Mouse (Mus musculus) inflammation-experienced regulatory T-cells, adult 6 months (primary cell): ENCODE measurements around the gene Nav3. TPM values are rescaled to one million over a fixed set of nuclear protein-coding genes. Genes with fewer than 3 reads are reported as not detected.

Source experiments
- ATAC-seq: one replicate; pipeline ENCODE4 v1.8.0; 2017
- polyA plus RNA-seq, 3 experiments: library from polyadenylated mRNA; unstranded; fragments of 100-300 nt; shearing (Covaris generic); gene quantifications; one replicate each; pipeline ENCODE4 v1.2.1; 2017

Nav3 gene
- polyA plus RNA-seq, 3 experiments from 2014 or later, result 0.05 to 0.07 TPM; not detected in 1

DNA sequence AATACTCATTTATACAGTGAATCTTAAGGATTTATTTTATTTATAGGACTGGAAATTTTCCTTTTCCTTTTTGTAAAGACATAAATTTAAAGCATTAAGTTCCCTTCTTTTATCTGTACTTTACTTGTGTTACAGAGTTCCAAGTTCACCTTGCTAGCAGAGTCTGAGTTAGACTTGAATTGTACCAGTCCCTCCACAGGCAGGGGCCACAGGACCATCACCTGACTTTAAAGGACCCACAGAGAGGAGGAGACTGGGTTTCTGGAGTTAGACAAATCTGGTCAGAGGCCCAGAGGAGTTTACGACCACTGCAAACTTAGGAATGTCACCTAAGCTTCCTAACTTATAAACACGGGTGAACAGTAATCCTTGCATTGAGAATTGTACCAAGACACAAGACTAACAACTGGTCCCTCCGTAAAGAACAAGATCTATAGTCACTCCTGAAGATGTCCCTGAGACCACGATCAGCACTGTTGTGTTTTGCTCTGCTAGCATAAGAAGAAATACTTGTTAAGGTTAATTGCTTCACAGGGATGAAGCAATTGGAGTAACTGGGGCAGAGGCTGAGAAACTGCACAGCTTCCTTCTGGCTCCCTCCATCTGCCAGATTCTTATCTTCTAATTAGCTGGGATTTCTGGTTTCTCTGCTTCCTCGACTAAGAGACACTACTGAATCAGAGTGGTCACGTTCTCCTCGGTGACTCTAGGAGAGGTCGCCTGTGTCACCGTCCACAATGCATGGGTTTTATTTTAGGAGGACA is 550.2 kb downstream of the Nav3 start:
- ATAC-seq, result no peak

- no peak for ATAC-seq
These were observed 551.2 kb downstream of the Nav3 start for GRCm38 (mm10) chr10:109904841-109905240.

- ATAC-seq, result no peak
These were observed 552.1 kb downstream of the Nav3 start for GRCm38 (mm10) chr10:109903701-109904555.

GRCm38 (mm10) chr10:109903241-109903640 is 552.8 kb downstream of the Nav3 start:
- no peak for ATAC-seq

- no peak for ATAC-seq
These were observed 566.9 kb downstream of the Nav3 start for GRCm38 (mm10) chr10:109889171-109889475.

- ATAC-seq, result no peak
These were observed 567.4 kb downstream of the Nav3 start for GRCm38 (mm10) chr10:109888355-109889170.

DNA sequence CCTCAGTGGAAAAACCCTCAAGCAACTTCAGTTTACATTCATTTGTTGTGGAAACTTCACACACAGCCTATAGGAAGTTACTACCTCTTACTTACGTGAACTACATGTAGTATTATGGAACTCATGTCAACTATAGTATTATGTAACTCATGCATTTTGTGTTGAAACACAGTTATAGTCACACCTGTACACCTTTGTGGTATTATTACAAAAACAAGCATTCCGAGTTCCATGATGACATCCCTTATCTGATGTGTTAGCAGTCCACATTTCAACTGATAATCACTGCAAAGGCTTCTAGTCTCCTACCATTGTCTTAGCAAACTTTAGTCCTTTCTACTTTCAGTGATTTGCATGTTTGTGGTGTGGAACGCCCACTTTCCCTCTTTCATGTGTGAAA is 568.8 kb downstream of the Nav3 start:
- no peak for ATAC-seq

- no peak for ATAC-seq
These were observed 579.9 kb downstream of the Nav3 start for GRCm38 (mm10) chr10:109876107-109876506.

DNA sequence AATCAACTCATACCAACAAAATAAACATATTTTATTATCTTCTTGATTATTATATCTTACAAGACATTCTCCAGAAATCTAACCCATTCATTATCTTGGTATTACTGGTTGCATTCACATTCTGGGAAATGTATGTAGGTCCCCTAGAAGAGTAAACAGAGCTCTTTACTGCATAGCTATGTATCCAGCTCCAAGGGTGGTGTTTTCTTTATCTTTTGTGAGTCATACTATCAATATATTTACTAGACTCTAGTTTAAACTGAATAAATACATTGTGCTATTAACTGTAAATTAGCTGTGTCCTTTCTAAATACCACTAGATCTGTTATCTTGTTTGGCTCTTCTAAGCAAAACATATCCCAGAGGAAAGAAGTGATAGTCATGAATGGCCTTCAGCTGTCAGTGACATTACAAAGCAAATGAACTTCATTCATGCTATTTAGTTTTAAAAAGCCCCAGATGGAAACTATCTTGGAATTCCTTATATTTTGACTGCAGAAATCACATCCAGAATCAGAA is 580.6 kb downstream of the Nav3 start:
- no peak for ATAC-seq

- ATAC-seq, result no peak
These were observed 581.2 kb downstream of the Nav3 start for GRCm38 (mm10) chr10:109874652-109875311.

GRCm38 (mm10) chr10:109866063-109866462 is 589.9 kb downstream of the Nav3 start:
- ATAC-seq, result no peak

DNA sequence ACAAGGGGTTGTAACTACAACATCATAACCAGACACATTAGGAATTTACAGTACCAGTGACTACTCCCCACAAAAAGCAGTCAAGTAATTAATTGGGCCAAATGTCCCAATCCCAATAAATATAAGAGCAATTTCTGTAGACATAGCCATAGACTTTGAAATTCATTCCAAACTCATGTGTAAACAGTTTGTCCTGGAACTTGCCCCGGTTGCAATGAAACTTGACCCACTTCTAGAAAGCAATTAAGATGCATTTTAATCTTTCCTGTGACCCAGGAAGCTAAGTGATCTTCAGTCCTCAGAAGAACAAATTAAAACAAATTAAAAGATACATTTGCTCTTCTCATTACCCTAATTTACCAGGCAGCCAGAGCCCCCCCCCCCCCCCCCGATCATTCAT is 590.6 kb downstream of the Nav3 start:
- no peak for ATAC-seq

DNA sequence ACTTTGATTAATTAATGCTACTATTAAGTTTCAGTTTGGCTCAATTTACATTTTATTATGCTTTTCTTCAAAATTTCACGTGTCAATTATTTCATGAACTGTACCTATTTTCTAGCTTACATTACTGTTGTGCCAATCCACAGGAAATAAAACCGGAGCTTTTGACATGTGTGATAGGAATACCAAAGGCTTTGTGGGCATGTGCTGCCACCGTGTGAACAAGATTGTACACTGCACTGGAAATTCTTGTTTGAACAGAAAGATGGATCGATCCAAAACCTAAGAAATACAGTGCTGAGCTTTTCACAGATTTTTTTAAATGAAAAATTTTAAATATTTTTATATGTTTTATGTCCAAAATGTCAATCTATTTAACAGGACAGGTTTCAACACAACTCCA is 591.3 kb downstream of the Nav3 start:
- ATAC-seq, result no peak

- no peak for ATAC-seq
These were observed 594.7 kb downstream of the Nav3 start for GRCm38 (mm10) chr10:109861275-109861674.

- ATAC-seq, result no peak
These were observed 597.4 kb downstream of the Nav3 start for GRCm38 (mm10) chr10:109858568-109858967.

- no peak for ATAC-seq
These were observed 603.6 kb downstream of the Nav3 start for GRCm38 (mm10) chr10:109852392-109852791.

- ATAC-seq, result no peak
These were observed 608.4 kb downstream of the Nav3 start for GRCm38 (mm10) chr10:109847631-109848030.

DNA sequence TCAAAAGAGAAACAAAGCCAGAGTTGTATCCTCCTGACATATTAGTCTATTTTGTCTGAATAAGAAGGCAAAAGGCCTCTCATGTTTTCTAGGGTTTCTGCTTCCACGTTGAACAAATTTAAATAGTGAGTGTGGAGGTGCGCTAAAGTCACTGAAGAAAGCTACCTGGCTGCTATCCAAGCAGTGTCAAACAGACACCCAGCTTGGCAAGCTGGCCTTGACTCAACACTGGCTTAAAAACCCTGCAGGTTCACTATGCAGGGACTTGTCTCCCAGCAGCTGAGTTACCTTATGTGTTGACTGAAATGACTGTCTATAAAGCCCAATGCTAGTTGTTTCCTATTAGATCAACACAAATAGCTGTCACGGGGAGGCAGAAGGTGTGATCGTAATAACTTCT is 612.3 kb downstream of the Nav3 start:
- no peak for ATAC-seq

DNA sequence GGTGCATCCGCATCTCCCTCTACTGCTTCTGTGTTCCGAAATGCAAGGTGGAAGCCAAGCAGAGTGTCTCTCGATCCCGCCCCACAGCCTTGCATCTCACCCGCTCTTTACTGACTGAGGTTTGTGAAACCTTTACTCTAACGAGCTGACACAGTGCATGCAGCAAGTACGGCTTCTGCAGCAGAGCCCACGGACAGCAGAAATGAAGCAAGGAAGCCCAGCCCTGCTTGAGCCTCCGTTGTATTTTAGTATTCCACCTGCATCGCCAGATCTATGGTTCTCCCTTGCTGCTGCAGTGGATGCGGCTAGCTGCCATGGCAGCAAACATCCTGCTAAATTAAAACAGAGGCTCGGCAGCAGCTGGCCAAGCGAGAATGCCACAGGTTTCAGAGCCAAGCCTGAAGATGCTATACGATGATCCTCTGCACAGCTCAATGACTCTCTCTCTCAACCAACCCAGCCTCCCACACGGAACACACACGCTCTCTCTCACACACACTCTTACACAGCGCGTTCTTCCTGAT is 623.2 kb downstream of the Nav3 start:
- no peak for ATAC-seq

DNA sequence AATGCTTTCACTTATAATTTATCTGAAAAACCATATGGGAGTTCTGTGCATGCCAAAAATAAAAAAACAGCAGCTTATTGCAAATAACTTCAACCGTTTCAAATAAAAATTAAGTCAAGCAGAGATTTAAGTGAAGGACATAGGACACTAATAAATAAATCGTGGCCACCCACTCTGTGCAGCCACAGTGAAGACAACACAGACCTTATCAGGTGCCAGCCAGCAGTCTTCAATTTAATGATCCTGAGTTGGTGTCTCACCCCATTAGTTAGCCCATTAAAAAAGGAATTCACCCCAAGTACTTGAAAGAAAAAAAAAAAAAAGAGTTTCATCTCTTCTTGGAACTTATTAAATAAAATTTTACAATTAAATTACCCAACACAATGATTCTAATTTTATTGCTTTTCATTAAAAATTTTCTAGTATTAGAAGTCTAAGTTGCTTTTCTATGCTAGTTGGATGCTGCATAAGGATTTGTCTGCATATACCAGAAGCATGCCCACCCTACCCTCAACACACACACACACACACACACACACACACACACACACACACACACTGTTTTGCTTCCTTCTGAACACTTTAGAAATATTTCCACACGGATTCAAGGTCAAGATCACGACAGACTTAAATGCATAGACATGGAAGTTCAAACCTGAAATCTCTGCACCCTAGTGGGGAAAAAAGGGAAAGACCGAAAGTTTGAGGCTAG is 649.1 kb downstream of the Nav3 start:
- ATAC-seq, result no peak

- ATAC-seq, result no peak
These were observed 652.6 kb downstream of the Nav3 start for GRCm38 (mm10) chr10:109803441-109803840.
